Mouse (Mus musculus): ENCODE data around the gene E330017A01Rik.

DNA sequence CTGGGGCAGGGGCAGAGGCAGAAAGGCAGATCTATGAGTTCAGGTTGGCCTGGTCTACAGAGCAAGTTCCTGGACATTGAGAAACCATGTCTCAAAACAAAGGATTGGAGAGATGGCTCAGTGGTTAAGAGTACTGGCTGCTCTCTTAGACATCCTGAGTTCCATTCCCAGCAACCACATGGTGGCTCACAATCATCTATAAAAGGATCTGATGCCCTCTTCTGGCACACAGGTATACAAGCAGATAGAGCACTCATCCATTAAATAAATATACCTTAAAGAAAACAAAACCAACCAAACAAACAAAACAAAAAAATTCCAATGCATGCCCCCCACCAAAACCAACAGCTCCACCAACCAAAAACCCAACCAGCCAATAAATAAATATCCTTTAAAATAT is 46.0 kb upstream of the E330017A01Rik start:
- 0 out of 2 replicates have a peak, but pooled peaks have one; percentile 6 for TF ChIP-seq CTCF (IDR thresholded peaks at IDR 0.05; ENCODE audit: extremely low read depth, insufficient read depth, low read length)
- TF ChIP-seq POLR2A (IDR thresholded peaks at IDR 0.05; ENCODE audit: extremely low read depth, insufficient read depth, low read length), result no peak

Measured in cortical plate, adult 2 months (tissue).